Mouse (Mus musculus): ENCODE measurements at regions not wholly inside any gene's neighbourhood (a gene's known extent, or its start where the extent isn't known, plus 50 kb on each side); places are given as distances from the start of the nearest gene placed in this dataset.

DNA sequence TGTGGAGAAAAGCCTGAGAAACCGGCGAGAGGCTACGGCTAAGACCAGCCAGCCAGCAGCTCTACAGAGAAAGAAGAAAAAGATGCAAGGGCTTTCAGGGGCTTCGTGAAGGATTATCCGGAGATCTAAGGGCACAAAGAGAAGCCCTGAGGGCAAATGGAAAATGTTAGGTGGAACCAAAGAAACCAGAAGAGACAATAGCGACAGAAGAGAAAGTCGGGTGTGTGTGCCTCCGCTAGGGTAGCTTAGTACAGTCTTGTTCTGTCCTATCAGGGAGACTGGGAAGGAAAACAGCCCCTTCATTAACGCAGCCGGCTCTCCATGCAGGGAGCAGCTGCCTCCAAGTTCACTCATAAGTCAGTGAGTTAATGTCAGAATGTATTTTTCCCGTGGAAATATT lies 255.1 kb downstream of the Epha4 start:
- no peaks in the 10 kb centered on the region for H3K36me3 ChIP-seq
- H3K9ac ChIP-seq, result no peak overlapping the region
- no peak overlapping the region for H3K27ac ChIP-seq
- no peak for DNase-seq
- H3K4me1 ChIP-seq (replicated peaks), result no peaks in the 10 kb centered on the region
- no peak overlapping the region for H3K4me3 ChIP-seq (replicated peaks)
- peaks cover 9% of the 10 kb centered on the region for H3K27me3 ChIP-seq
- WGBS (ENCODE audit: insufficient replicate concordance), result 72% methylated on average over 11 of the region's 11 CpGs
- no peaks in the 10 kb centered on the region for H3K9me3 ChIP-seq (replicated peaks)
- no peak overlapping the region for H3K4me2 ChIP-seq
- ATAC-seq (ENCODE audit: low read depth), result no peak

GRCm38 (mm10) chr1:77261678-77262077 lies 253.2 kb downstream of the Epha4 start:
- 79% methylated on average over 4 of the region's 4 CpGs for WGBS (ENCODE audit: insufficient replicate concordance)
- H3K27ac ChIP-seq, result no peak overlapping the region
- no peaks in the 10 kb centered on the region for H3K9me3 ChIP-seq (replicated peaks)
- ATAC-seq (ENCODE audit: low read depth) (no peak), DNase-seq (no peak)
- H3K27me3 ChIP-seq, result peaks cover 9% of the 10 kb centered on the region
- no peak overlapping the region for H3K4me2 ChIP-seq
- no peak overlapping the region for H3K4me3 ChIP-seq (replicated peaks)
- no peak overlapping the region for H3K9ac ChIP-seq
- H3K36me3 ChIP-seq, result no peaks in the 10 kb centered on the region
- no peaks in the 10 kb centered on the region for H3K4me1 ChIP-seq (replicated peaks)

DNA sequence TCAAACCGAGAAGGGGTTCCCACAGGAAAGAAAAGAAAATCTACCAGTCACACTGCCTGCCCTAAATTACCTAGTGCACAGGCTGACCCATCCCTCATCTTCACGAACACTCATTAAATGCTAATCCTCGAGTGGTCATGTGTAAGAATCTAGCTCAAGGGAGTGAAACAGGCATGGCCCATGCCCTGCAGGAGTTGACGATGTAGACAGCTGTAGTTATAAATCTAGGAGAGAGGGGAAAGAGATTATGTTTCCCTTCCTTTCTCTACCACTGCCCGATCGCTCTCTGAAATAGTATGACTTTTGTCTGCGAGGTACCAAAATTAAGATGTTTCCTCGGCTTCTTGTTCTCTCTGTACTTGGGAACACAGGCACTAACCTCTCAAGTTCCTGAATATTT lies 249.2 kb downstream of the Epha4 start:
- Histone ChIP-seq H3K4me1 (replicated peaks) (no peaks in the 10 kb centered on the region), H3K9me3 (replicated peaks) (no peaks in the 10 kb centered on the region), H3K4me2 (no peak overlapping the region), H3K36me3 (no peaks in the 10 kb centered on the region), H3K9ac (no peak overlapping the region), H3K27me3 (0 out of 2 replicates have a peak, but pooled peaks cover 5% of the 10 kb centered on the region), H3K27ac (no peak overlapping the region), H3K4me3 (replicated peaks) (no peak overlapping the region)
- ATAC-seq (ENCODE audit: low read depth) (no peak), DNase-seq (no peak)
- 68% methylated on average over 8 of the region's 8 CpGs for WGBS (ENCODE audit: insufficient replicate concordance)

GRCm38 (mm10) chr1:77267311-77268003 lies 247.4 kb downstream of the Epha4 start:
- no peak for DNase-seq
- Histone ChIP-seq H3K36me3 (no peaks in the 10 kb centered on the region), H3K4me2 (no peak overlapping the region), H3K9ac (no peak overlapping the region), H3K27me3 (0 out of 2 replicates have a peak, but pooled peaks cover 5% of the 10 kb centered on the region), H3K27ac (no peak overlapping the region), H3K4me1 (replicated peaks) (no peaks in the 10 kb centered on the region), H3K9me3 (replicated peaks) (no peaks in the 10 kb centered on the region), H3K4me3 (replicated peaks) (no peak overlapping the region)
- WGBS (ENCODE audit: insufficient replicate concordance), result 56% methylated on average over 4 of the region's 4 CpGs
- ATAC-seq (ENCODE audit: low read depth), result 0 out of 2 replicates have a peak, but pooled peaks have one; percentile 51

DNA sequence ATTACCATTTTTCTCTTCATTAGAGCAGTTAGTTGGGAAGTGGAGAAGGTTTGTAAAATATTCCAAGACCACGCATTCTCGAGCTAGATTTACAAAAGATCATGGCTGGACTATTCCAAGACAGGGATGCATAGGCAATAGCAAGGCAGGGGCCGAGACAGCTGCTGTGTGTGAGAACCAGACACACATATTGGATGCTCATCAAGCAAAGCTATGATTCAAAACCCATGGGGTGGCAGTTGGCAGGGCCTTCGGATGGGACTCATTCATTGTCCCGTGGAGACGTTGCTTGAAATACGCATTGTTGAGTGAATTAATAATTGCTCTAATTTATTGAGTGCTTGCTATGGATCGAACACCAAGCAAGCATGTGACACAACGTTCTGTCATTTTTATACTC lies 239.6 kb downstream of the Epha4 start:
- Histone ChIP-seq H3K27ac (no peak overlapping the region), H3K9me3 (replicated peaks) (no peaks in the 10 kb centered on the region), H3K4me1 (replicated peaks) (peaks cover 12% of the 10 kb centered on the region), H3K9ac (no peak overlapping the region), H3K4me2 (no peak overlapping the region), H3K27me3 (no peaks in the 10 kb centered on the region), H3K36me3 (no peaks in the 10 kb centered on the region), H3K4me3 (replicated peaks) (no peak overlapping the region)
- WGBS (ENCODE audit: insufficient replicate concordance), result 78% methylated on average over 9 of the region's 9 CpGs
- no peak for ATAC-seq (ENCODE audit: low read depth)
- DNase-seq, result no peak

DNA sequence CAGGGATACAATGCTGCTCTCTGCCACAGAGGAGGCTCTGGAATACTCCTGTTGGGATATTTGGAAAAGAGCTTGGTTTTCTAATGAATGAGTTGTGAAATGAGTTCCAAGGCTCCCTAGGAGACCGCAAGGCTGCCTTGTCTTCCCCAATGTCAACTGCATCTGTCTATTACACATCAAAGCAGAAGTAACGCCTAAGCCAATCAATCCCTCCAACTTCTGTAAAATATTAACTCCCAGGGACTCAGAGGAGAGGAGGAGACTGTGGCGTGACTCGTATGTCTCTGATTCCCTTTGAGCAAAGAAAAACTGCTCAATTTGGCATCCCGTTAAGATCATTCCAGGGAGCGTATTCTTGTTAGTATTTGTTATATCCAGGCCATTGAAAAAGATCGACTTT lies 235.3 kb downstream of the Epha4 start:
- no peak overlapping the region for H3K4me2 ChIP-seq
- 69% methylated on average over 7 of the region's 7 CpGs for WGBS (ENCODE audit: insufficient replicate concordance)
- H3K36me3 ChIP-seq, result no peaks in the 10 kb centered on the region
- H3K4me1 ChIP-seq (replicated peaks), result peaks cover 42% of the 10 kb centered on the region
- H3K4me3 ChIP-seq (replicated peaks), result no peak overlapping the region
- H3K9ac ChIP-seq, result no peak overlapping the region
- no peaks in the 10 kb centered on the region for H3K27me3 ChIP-seq
- no peak for DNase-seq
- H3K9me3 ChIP-seq (replicated peaks), result no peaks in the 10 kb centered on the region
- H3K27ac ChIP-seq, result no peak overlapping the region; the same call in 1 of the 2 replicates
- ATAC-seq (ENCODE audit: low read depth), result no peak

GRCm38 (mm10) chr1:77280373-77281038 lies 234.4 kb downstream of the Epha4 start:
- WGBS (ENCODE audit: insufficient replicate concordance), result 77% methylated on average over 11 of the region's 11 CpGs

GRCm38 (mm10) chr1:77281741-77282140 lies 233.1 kb downstream of the Epha4 start:
- Histone ChIP-seq H3K36me3 (no peaks in the 10 kb centered on the region), H3K4me3 (replicated peaks) (0 out of 2 replicates have a peak overlapping the region, but pooled peaks have one; percentile 6), H3K4me2 (peak overlapping the region; percentile 61), H3K27ac (peak overlapping the region; percentile 88), H3K27me3 (no peaks in the 10 kb centered on the region), H3K9ac (peak overlapping the region; percentile 46; the same call in 1 of the 2 replicates), H3K9me3 (replicated peaks) (no peaks in the 10 kb centered on the region), H3K4me1 (replicated peaks) (peaks cover 42% of the 10 kb centered on the region)
- WGBS (ENCODE audit: insufficient replicate concordance), result 14% methylated on average over 4 of the region's 4 CpGs
- DNase-seq (peak; percentile 72), ATAC-seq (ENCODE audit: low read depth) (peak; percentile 97)

More at GRCm38 (mm10) chr1:77280373-77281038, 234.4 kb downstream of the Epha4 start:
- DNase-seq, result no peak
- Histone ChIP-seq H3K27me3 (no peaks in the 10 kb centered on the region), H3K36me3 (no peaks in the 10 kb centered on the region), H3K9ac (no peak overlapping the region), H3K4me3 (replicated peaks) (no peak overlapping the region), H3K9me3 (replicated peaks) (no peaks in the 10 kb centered on the region), H3K27ac (peak overlapping the region; percentile 88), H3K4me2 (no peak overlapping the region), H3K4me1 (replicated peaks) (peaks cover 42% of the 10 kb centered on the region)
- no peak for ATAC-seq (ENCODE audit: low read depth)

GRCm38 (mm10) chr1:77298713-77299132 lies 216.2 kb downstream of the Epha4 start:
- Histone ChIP-seq H3K4me2 (peak overlapping the region; percentile 57), H3K27me3 (no peaks in the 10 kb centered on the region), H3K4me1 (replicated peaks) (peaks cover 42% of the 10 kb centered on the region), H3K36me3 (no peaks in the 10 kb centered on the region), H3K9ac (peak overlapping the region; percentile 65), H3K9me3 (replicated peaks) (no peaks in the 10 kb centered on the region), H3K4me3 (replicated peaks) (0 out of 2 replicates have a peak overlapping the region, but pooled peaks have one; percentile 5), H3K27ac (peak overlapping the region; percentile 96)
- 14% methylated on average over 4 of the region's 4 CpGs for WGBS (ENCODE audit: insufficient replicate concordance)
- ATAC-seq (ENCODE audit: low read depth) (peak; percentile 100), DNase-seq (peak; percentile 74)

DNA sequence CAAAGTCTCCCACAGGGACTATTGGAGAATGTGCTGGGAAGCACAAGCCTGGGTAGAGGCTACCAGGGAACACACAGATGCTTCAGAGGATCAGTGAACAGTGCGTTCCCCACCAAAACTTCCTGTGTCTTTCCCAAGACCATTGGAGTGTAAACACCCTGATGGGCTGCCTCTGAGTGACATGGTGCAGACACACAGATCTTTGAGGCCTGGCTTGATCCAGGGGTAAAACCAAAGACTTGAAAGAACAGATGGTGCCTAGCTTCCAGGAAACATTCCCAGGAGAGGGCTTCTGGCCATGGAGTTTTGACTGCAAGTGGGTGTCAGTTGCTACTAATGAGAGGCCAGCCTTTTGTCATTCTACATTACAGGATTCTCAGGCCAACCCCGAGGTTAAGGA lies 214.1 kb downstream of the Epha4 start:
- Histone ChIP-seq H3K9me3 (replicated peaks) (no peaks in the 10 kb centered on the region), H3K4me1 (replicated peaks) (peaks cover 42% of the 10 kb centered on the region), H3K27ac (peak overlapping the region; percentile 58), H3K36me3 (no peaks in the 10 kb centered on the region), H3K27me3 (no peaks in the 10 kb centered on the region), H3K9ac (no peak overlapping the region), H3K4me2 (no peak overlapping the region), H3K4me3 (replicated peaks) (no peak overlapping the region)
- ATAC-seq (ENCODE audit: low read depth) (no peak), DNase-seq (no peak)
- WGBS (ENCODE audit: insufficient replicate concordance), result 35% methylated on average over 2 of the region's 2 CpGs

GRCm38 (mm10) chr1:77304770-77305169 lies 210.1 kb downstream of the Epha4 start:
- Histone ChIP-seq H3K36me3 (no peaks in the 10 kb centered on the region), H3K27ac (no peak overlapping the region), H3K27me3 (no peaks in the 10 kb centered on the region), H3K4me1 (replicated peaks) (peaks cover 17% of the 10 kb centered on the region), H3K9me3 (replicated peaks) (no peaks in the 10 kb centered on the region), H3K4me2 (no peak overlapping the region), H3K9ac (no peak overlapping the region), H3K4me3 (replicated peaks) (no peak overlapping the region)
- DNase-seq, result no peak
- 95% methylated on average over 2 of the region's 2 CpGs for WGBS (ENCODE audit: insufficient replicate concordance)
- no peak for ATAC-seq (ENCODE audit: low read depth)

Data from liver, embryonic 13.5 days (tissue).